Mouse (Mus musculus): ENCODE results near the gene Ephb2. TPM values are rescaled to one million over a fixed set of nuclear protein-coding genes. Genes with fewer than 3 reads are reported as not detected.

The Ephb2 gene
- polyA plus RNA-seq (2015; fragmentation: Nextera tagmentation; extraction: Ambion mirVana): 4.3 and 4.6 TPM in 2 replicates

DNA sequence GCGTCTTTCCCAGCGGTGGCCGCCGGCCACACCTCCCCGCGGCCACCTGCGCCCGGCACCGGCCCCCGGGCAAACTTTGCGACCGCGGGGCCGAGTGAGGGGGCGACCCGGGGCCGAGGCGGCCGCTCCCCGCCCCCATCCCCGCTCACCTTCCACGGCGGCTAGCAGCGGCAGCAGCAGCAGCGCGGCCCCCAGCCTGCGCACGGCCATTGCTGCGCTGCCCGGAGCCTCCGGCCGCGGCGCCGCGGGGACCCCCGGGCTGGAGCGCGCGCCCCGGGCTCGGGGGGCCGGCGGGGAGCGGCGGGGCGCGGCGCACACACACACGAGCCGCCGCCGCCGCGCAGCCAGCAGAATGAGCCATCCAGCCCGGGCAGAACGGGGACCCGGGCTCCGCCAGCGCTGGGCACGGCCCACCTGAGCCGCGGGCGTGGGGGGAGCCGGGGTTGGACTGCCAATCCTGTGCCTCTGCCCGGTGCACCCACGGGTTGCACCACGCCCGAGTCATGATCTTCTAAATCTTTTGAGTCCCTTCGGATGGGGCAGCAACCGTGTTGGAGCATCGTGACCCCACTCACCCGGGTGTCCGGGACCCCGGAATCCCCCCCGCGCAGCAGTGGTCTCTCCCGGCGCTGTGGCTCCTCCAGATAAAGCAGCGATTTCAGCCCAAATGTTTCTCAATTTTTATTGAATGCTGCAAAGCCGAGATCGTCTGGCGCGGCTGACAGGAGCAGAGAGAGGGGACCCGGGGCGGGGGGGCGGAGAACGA, at the start of gene Ephb2:
Ephb2 (minus strand) TSS at position 368 of the 766 bp plus-strand sequence.

GRCm38 (mm10) chr4:136622388-136622787, 213.4 kb downstream of the Ephb2 start, which contains the start of gene Lactbl1:
Gene Lactbl1 (plus strand): TSS chr4:136622621.

GRCm38 (mm10) chr4:136610387-136610856, 225.4 kb downstream of the Ephb2 start, which contains the start of gene Tex46:
Gene Tex46 (plus strand): TSS chr4:136610437.

GRCm38 (mm10) chr4:136602568-136602967, 233.2 kb downstream of the Ephb2 start, which contains the start of gene Kdm1a:
Gene Kdm1a (minus strand): TSS chr4:136602723.

Small RNA genes within 50 kb of the gene (microRNA-seq; reads per million reads assigned to microRNA genes)
- not detected for gene Gm22180 (ENCODE audit: borderline replicate concordance, insufficient number of aligned reads)

Other genes with a start within 250 kb of the Ephb2 start
- 22.0 and 24.2 TPM in 2 replicates for gene Kdm1a, start 233.3 kb downstream of the Ephb2 start, polyA plus RNA-seq (2015; fragmentation: Nextera tagmentation; extraction: Ambion mirVana)
- not detected in 2 replicates for gene Tex46, start 225.6 kb downstream of the Ephb2 start, polyA plus RNA-seq (2015; fragmentation: Nextera tagmentation; extraction: Ambion mirVana)
- not detected in 2 replicates for gene Lactbl1, start 213.4 kb downstream of the Ephb2 start, polyA plus RNA-seq (2015; fragmentation: Nextera tagmentation; extraction: Ambion mirVana)
- gene C1qb, start 50.2 kb upstream of the Ephb2 start, polyA plus RNA-seq (2015; fragmentation: Nextera tagmentation; extraction: Ambion mirVana): 195 and 262 TPM in 2 replicates
- 110 and 126 TPM in 2 replicates for gene C1qc, start 57.1 kb upstream of the Ephb2 start, polyA plus RNA-seq (2015; fragmentation: Nextera tagmentation; extraction: Ambion mirVana)
- gene C1qa, start 62.8 kb upstream of the Ephb2 start, polyA plus RNA-seq (2015; fragmentation: Nextera tagmentation; extraction: Ambion mirVana): 111 and 126 TPM in 2 replicates
- 0.13 and 0.17 TPM in 2 replicates for gene Epha8, start 120.8 kb upstream of the Ephb2 start, polyA plus RNA-seq (2015; fragmentation: Nextera tagmentation; extraction: Ambion mirVana)
- 1.2 TPM in 2 replicates for gene Zbtb40, start 212.8 kb upstream of the Ephb2 start, polyA plus RNA-seq (2015; fragmentation: Nextera tagmentation; extraction: Ambion mirVana)

All from adrenal gland, postnatal 0 days (tissue).